Mouse (Mus musculus): ENCODE results near the gene Ofd1. TPM values are rescaled to one million over a fixed set of nuclear protein-coding genes. Genes with fewer than 3 reads are reported as not detected.

The Ofd1 gene
- polyA plus RNA-seq, 1 experiment from 2014 or later: 6.1 TPM

DNA sequence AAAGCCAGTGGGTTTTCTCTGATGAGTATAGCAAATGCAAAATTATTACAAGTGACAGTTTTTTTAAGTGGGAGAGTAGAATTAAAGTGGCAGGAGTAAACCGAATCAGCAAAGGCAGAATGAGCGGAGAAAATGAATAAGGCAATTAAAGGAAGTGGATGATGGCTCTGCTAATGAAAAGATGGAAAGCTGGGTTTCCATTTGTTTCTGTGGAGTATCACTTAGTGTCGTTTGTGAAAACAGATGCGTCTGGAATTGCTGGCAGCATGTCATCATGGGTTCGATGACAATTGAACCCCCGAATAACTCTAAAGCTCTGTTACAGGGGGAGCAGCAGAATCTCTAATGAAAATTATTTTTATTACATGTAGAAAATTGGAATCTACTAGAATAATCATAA is 92.4 kb downstream of the Ofd1 start:
- no peak overlapping the region for H3K4me2 ChIP-seq (replicated peaks; ENCODE audit: low read depth, low read length)
- H3K9me3 ChIP-seq (ENCODE audit: low read length): no peaks in the 10 kb centered on the region
- H3K4me1 ChIP-seq (ENCODE audit: insufficient read depth, low read length): no peaks in the 10 kb centered on the region
- 81% methylated on average over 6 of the region's 6 CpGs for WGBS
- H3K36me3 ChIP-seq (ENCODE audit: insufficient read depth, low read length): no peaks in the 10 kb centered on the region
- no peak overlapping the region for H3K9ac ChIP-seq (replicated peaks; ENCODE audit: low read length)
- no peak overlapping the region for H3K4me3 ChIP-seq (ENCODE audit: low read length)
- H3K27ac ChIP-seq (ENCODE audit: low read length): no peak overlapping the region
- ATAC-seq (ENCODE audit: low FRiP score, low TSS enrichment): no peak
- peaks cover 13% of the 10 kb centered on the region; the same call in 1 of the 2 replicates for H3K27me3 ChIP-seq (ENCODE audit: insufficient read depth, low read length)

DNA sequence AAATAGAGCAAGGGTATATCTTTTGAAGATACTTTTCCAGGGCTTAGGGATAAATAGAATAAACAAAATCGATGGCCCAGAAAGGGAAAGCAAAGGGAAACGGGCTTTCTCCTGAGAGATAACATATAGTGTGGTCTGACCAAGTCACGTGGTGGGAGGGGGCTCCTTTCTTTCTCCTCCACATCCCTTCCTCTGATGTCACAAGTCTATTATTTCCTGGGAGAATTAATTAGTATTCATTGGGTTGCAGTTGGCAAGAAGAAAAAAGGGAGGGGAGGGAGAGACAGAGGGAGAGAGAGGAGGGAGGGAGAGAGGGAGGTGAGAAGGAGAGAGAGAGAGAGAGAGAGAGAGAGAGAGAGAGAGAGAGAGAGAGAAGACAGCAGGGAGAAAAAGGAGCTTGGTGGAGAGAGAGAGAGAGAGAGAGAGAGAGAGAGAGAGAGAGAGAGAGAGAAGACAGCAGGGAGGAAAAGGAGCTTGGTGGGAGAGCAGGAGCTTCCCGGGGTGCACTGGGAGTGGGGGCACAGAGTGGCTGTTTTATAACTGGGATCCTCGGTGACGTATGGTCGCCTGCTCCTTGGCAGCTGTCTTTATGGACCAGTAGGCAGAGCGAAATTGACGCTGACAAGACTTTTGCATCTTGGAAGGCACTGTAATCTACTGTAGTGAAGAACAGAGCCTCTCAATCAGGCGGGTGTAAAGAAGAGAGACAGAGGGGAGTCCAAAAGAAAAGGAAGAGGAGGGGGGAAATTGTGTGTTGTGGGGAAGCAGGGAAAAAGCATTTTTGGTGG is 96.1 kb downstream of the Ofd1 start:
- H3K27me3 ChIP-seq (ENCODE audit: insufficient read depth, low read length): peaks cover 15% of the 10 kb centered on the region; the same call in 1 of the 2 replicates
- 35% methylated on average over 10 of the region's 10 CpGs for WGBS
- no peaks in the 10 kb centered on the region for H3K9me3 ChIP-seq (ENCODE audit: low read length)
- H3K4me3 ChIP-seq (ENCODE audit: low read length): peak overlapping the region; percentile 29
- H3K4me1 ChIP-seq (ENCODE audit: insufficient read depth, low read length): no peaks in the 10 kb centered on the region
- peak; percentile 69; the same call in 1 of the 2 replicates for ATAC-seq (ENCODE audit: low FRiP score, low TSS enrichment)
- no peaks in the 10 kb centered on the region for H3K36me3 ChIP-seq (ENCODE audit: insufficient read depth, low read length)
- H3K9ac ChIP-seq (replicated peaks; ENCODE audit: low read length): no peak overlapping the region
- H3K27ac ChIP-seq (ENCODE audit: low read length): no peak overlapping the region
- peak overlapping the region; percentile 46 for H3K4me2 ChIP-seq (replicated peaks; ENCODE audit: low read depth, low read length)

DNA sequence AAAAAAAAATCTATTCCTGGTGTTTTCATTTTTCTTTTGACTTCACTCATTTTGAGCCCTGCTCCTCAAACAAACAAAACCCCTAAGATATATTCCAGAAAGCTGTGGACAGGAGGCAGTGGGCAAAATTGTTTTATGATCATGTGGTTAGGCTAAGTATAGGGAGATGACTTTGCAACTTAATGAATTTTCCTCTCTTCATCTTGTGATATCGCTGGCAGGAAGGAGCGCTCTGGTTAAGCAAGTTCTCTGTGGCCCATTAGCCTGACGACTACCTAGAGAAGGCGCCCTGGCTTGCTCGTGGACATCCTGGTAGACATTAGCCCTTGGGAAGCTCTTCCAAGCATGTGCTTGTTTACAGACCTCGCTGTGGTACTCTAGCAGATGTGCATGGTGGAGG is 98.7 kb downstream of the Ofd1 start:
- peaks cover 21% of the 10 kb centered on the region; the same call in 1 of the 2 replicates for H3K27me3 ChIP-seq (ENCODE audit: insufficient read depth, low read length)
- H3K4me2 ChIP-seq (replicated peaks; ENCODE audit: low read depth, low read length): no peak overlapping the region
- WGBS: 79% methylated on average over 6 of the region's 6 CpGs
- no peaks in the 10 kb centered on the region for H3K36me3 ChIP-seq (ENCODE audit: insufficient read depth, low read length)
- no peaks in the 10 kb centered on the region for H3K4me1 ChIP-seq (ENCODE audit: insufficient read depth, low read length)
- H3K4me3 ChIP-seq (ENCODE audit: low read length): no peak overlapping the region
- no peak for ATAC-seq (ENCODE audit: low FRiP score, low TSS enrichment)
- H3K9ac ChIP-seq (replicated peaks; ENCODE audit: low read length): no peak overlapping the region
- no peaks in the 10 kb centered on the region for H3K9me3 ChIP-seq (ENCODE audit: low read length)
- no peak overlapping the region for H3K27ac ChIP-seq (ENCODE audit: low read length)

Other genes with a start within 250 kb of the Ofd1 start
- 23.1 and 24.8 TPM in 2 replicates for gene Gpm6b, start 201.8 kb downstream of the Ofd1 start, polyA plus RNA-seq (2015; fragmentation: Nextera tagmentation; extraction: Ambion mirVana)
- 23.4 and 23.9 TPM in 2 replicates for gene Trappc2, start 130 bp downstream of the Ofd1 start, polyA plus RNA-seq (2015; fragmentation: Nextera tagmentation; extraction: Ambion mirVana)
- 46.2 and 48.7 TPM in 2 replicates for gene Rab9, start 39.2 kb upstream of the Ofd1 start, polyA plus RNA-seq (2015; fragmentation: Nextera tagmentation; extraction: Ambion mirVana)
- gene Tceanc, start 77.9 kb upstream of the Ofd1 start, polyA plus RNA-seq (2015; fragmentation: Nextera tagmentation; extraction: Ambion mirVana): 9.6 and 9.9 TPM in 2 replicates
- gene Egfl6, start 145.0 kb upstream of the Ofd1 start, polyA plus RNA-seq (2015; fragmentation: Nextera tagmentation; extraction: Ambion mirVana): 8.7 and 12.7 TPM in 2 replicates